Mouse (Mus musculus) liver, embryonic 12.5 days (tissue): ENCODE results near the gene Frmd3. TPM values are rescaled to one million over a fixed set of nuclear protein-coding genes. Genes with fewer than 3 reads are reported as not detected.

ENCODE experiments used
- ATAC-seq: fragments of 200-750 bp; cut with Nextera tagmentation; 2 replicates; pipeline ENCODE4 v1.8.0; 2017; ENCODE audit warnings: moderate number of reproducible peaks, mild to moderate bottlenecking, moderate library complexity
- H3K27ac ChIP-seq: fragments of 300-500 bp; sonication (generic); 2 replicates; pipeline ENCODE4 v1.5.1; 2016; ENCODE audit warnings: mild to moderate bottlenecking
- H3K27me3 ChIP-seq: fragments of 300-500 bp; sonication (generic); replicated peaks from 2 replicates; pipeline ENCODE4 v1.6.1; 2016; ENCODE audit warnings: mild to moderate bottlenecking, moderate library complexity
- H3K36me3 ChIP-seq: fragments of 300-500 bp; sonication (generic); 2 replicates; pipeline ENCODE4 v1.6.1; 2016; ENCODE audit warnings: mild to moderate bottlenecking, moderate library complexity
- H3K4me1 ChIP-seq: fragments of 300-500 bp; sonication (generic); 2 replicates; pipeline ENCODE4 v1.6.1; 2016
- H3K4me2 ChIP-seq: fragments of 300-500 bp; sonication (generic); 2 replicates; pipeline ENCODE4 v1.6.1; 2016; ENCODE audit warnings: mild to moderate bottlenecking, moderate library complexity
- H3K4me3 ChIP-seq: fragments of 300-500 bp; sonication (generic); 2 replicates; pipeline ENCODE4 v1.5.1; 2016; ENCODE audit warnings: mild to moderate bottlenecking, moderate library complexity
- H3K9ac ChIP-seq: fragments of 300-500 bp; sonication (generic); 2 replicates; pipeline ENCODE4 v1.6.1; 2016; ENCODE audit warnings: mild to moderate bottlenecking, moderate library complexity
- H3K9me3 ChIP-seq: fragments of 300-500 bp; sonication (generic); replicated peaks from 2 replicates; pipeline ENCODE4 v1.6.1; 2016; ENCODE audit warnings: mild to moderate bottlenecking, moderate library complexity
- WGBS: fragments of 180-500 bp; shearing (Covaris S2); methylation state at CpG from one replicate; pipeline ENCODE4 v1.1.7; 2016; ENCODE audit not compliant: insufficient replicate concordance; 5-methylcytosine and 5-hydroxymethylcytosine counted together
- polyA plus RNA-seq: library from polyadenylated mRNA; unstranded; fragments of >200 nt; fragmentation: Nextera tagmentation; extraction: Ambion mirVana; gene quantifications from 2 replicates; pipeline ENCODE4 v1.2.1, GENCODE M21; 2016

The Frmd3 gene
- polyA plus RNA-seq, 1 experiment from 2014 or later: 0.05 TPM

DNA sequence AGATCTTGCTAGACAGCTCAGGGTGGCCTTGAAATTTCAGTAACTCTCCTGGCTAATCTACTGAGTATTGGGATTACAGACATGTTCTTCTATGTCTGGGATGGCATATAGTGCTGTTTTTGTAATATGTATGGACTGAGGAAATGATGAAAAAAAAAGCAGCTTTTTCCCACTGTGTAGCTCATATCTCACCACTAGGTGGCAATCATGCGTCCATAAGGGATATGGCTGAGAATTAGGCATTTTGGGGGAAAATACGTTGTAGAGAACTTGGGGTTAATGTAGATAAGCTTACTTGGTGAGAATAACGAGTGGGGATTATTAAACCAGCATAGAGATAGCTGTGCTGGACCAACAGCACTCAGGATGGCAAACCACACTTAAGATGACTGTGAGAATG is 209.1 kb downstream of the Frmd3 start:
- no peaks in the 10 kb centered on the region for H3K4me1 ChIP-seq

DNA sequence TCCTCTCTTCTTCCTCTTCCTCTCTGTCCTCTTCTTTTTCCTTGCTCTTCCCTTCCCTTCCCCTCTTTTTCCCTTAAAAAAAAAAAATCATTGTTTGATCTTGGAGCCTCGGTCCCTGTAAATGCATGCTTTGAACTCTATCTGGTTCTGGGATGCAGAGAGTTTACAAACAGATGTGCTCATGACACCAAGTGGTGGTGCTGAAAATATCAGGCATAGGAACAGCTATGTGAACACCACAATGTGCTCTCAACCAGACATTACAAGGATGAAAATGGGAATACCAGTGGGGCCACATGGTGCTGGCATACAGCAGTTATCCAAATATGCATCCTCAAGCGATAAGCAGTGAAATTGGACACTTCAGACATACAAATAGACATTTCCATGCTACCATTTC is 211.0 kb downstream of the Frmd3 start:
- Histone ChIP-seq H3K4me3 (no peak overlapping the region), H3K36me3 (no peaks in the 10 kb centered on the region), H3K27me3 (no peaks in the 10 kb centered on the region), H3K27ac (no peak overlapping the region), H3K4me2 (no peak overlapping the region), H3K9ac (no peak overlapping the region), H3K4me1 (no peaks in the 10 kb centered on the region), H3K9me3 (no peaks in the 10 kb centered on the region)
- ATAC-seq: no peak
- 68% methylated on average over 2 of the region's 2 CpGs for WGBS

More for the DNA sequence above, 209.1 kb downstream of the Frmd3 start:
- Histone ChIP-seq H3K27me3 (no peaks in the 10 kb centered on the region), H3K27ac (no peak overlapping the region), H3K36me3 (no peaks in the 10 kb centered on the region), H3K9me3 (no peaks in the 10 kb centered on the region), H3K4me3 (no peak overlapping the region), H3K4me2 (no peak overlapping the region), H3K9ac (no peak overlapping the region)
- WGBS: 11% methylated on average over 3 of the region's 3 CpGs
- no peak for ATAC-seq

DNA sequence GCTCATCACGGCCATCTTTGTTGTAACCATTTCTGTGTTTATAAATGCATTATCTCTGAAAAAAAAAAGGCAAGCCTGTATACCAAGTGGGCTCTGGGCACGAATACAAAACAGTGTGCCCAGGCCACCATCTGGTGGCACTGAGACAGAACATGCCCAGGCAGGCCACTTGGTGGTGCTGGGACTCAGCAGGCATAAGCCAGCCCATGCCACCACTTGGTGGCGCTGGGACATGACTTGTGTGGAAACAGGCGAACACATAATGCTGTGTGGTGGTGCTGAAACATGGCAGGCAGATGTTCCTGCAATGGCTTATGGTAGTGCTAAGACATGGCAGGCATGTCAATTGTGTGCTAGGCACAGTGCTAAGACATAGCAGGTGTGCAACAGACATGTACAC is 217.8 kb downstream of the Frmd3 start:
- Histone ChIP-seq H3K4me3 (no peak overlapping the region), H3K9ac (no peak overlapping the region), H3K4me2 (no peak overlapping the region), H3K36me3 (no peaks in the 10 kb centered on the region), H3K27ac (no peak overlapping the region), H3K4me1 (no peaks in the 10 kb centered on the region), H3K9me3 (no peaks in the 10 kb centered on the region), H3K27me3 (no peaks in the 10 kb centered on the region)
- ATAC-seq: 0 out of 2 replicates have a peak, but pooled peaks have one; percentile 31
- WGBS: 65% methylated on average over 4 of the region's 4 CpGs

GRCm38 (mm10) chr4:74231405-74231804 is 218.2 kb downstream of the Frmd3 start:
- 0 out of 2 replicates have a peak, but pooled peaks have one; percentile 30 for ATAC-seq
- H3K36me3 ChIP-seq: no peaks in the 10 kb centered on the region
- no peaks in the 10 kb centered on the region for H3K9me3 ChIP-seq
- H3K9ac ChIP-seq: no peak overlapping the region
- H3K27me3 ChIP-seq: no peaks in the 10 kb centered on the region
- no peaks in the 10 kb centered on the region for H3K4me1 ChIP-seq
- WGBS: 60% methylated on average over 5 of the region's 5 CpGs
- no peak overlapping the region for H3K4me2 ChIP-seq
- no peak overlapping the region for H3K27ac ChIP-seq
- no peak overlapping the region for H3K4me3 ChIP-seq

GRCm38 (mm10) chr4:74233534-74233933 is 220.3 kb downstream of the Frmd3 start:
- H3K27ac ChIP-seq: no peak overlapping the region
- no peak overlapping the region for H3K9ac ChIP-seq
- ATAC-seq: no peak
- no peaks in the 10 kb centered on the region for H3K27me3 ChIP-seq
- H3K9me3 ChIP-seq: no peaks in the 10 kb centered on the region
- H3K36me3 ChIP-seq: no peaks in the 10 kb centered on the region
- no peak overlapping the region for H3K4me2 ChIP-seq
- 82% methylated on average over 3 of the region's 3 CpGs for WGBS
- H3K4me1 ChIP-seq: no peaks in the 10 kb centered on the region
- H3K4me3 ChIP-seq: no peak overlapping the region

DNA sequence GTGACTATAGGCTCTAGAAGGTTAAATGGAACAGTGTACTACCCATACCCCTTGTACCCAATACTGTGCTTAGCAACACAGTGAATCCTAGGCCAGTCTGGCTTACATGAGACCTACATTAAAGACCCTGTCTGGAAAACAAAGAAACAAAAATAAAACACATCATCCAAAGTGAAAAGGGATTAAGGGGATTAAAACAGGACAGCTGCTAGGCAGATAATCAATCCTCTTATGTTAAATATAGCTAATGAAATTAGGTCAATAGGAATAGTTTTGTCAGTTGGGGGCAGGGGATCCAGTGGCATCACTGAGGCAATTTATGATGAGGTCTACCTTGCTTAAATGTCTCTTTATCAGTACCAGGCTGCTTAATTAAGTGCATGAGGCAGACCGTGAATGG is 228.9 kb downstream of the Frmd3 start, which contains the start of gene Kdm4c:
Gene Kdm4c (plus strand): TSS at position 322 of the 400 bp plus-strand sequence.
- ATAC-seq: no peak
- Histone ChIP-seq H3K36me3 (no peaks in the 10 kb centered on the region), H3K9ac (no peak within 1 kb of the TSS), H3K4me2 (no peak within 1 kb of the TSS), H3K4me3 (no peak within 1 kb of the TSS), H3K27ac (no peak within 1 kb of the TSS), H3K4me1 (no peaks in the 10 kb centered on the region), H3K27me3 (no peaks in the 10 kb centered on the region), H3K9me3 (no peaks in the 10 kb centered on the region)
- WGBS: 72% methylated on average over 1 of the region's 1 CpGs

Other genes starting within 250 kb of the Frmd3 start
- gene Rasef, start 222.4 kb upstream of the Frmd3 start, polyA plus RNA-seq: 0.11 TPM in 1 of 2 replicates, not detected in the other
- not detected in 2 replicates for gene Gm11758, start 137.2 kb upstream of the Frmd3 start, polyA plus RNA-seq
- not detected in 2 replicates for gene Gm11757, start 122.3 kb upstream of the Frmd3 start, polyA plus RNA-seq
- gene Gm13871, start 107.5 kb upstream of the Frmd3 start, polyA plus RNA-seq: not detected in 2 replicates
- not detected in 2 replicates for gene Gm11756, start 92.7 kb upstream of the Frmd3 start, polyA plus RNA-seq
- gene 2310002L09Rik, start 62.6 kb upstream of the Frmd3 start, polyA plus RNA-seq: not detected in 2 replicates
- gene Kdm4c, start 229.1 kb downstream of the Frmd3 start, polyA plus RNA-seq: 7.4 and 7.6 TPM in 2 replicates